Mouse (Mus musculus) heart, adult 2 months (tissue): ENCODE data around the gene Rasgef1b. TPM values are rescaled to one million over a fixed set of nuclear protein-coding genes. Genes with fewer than 3 reads are reported as not detected.

Source experiments
- DNase-seq, 2 experiments: peaks; one replicate each; pipeline ENCODE4 v3.0.0; 2021
- H3K27ac ChIP-seq: fragments of 200-600 bp; 2 replicates; pipeline ENCODE4 v1.8.1; 2022
- H3K27me3 ChIP-seq: fragments of 200-500 bp; 2 replicates; pipeline ENCODE4 v1.6.1; 2012; ENCODE audit warnings: mild to moderate bottlenecking, low read length, inconsistent platforms, mixed read lengths; ENCODE audit not compliant: control insufficient read depth, insufficient read depth
- H3K36me3 ChIP-seq: fragments of 200-500 bp; 2 replicates; pipeline ENCODE4 v1.6.1; 2012; ENCODE audit warnings: low read length, inconsistent platforms; ENCODE audit not compliant: control insufficient read depth, insufficient read depth
- H3K4me1 ChIP-seq: fragments of 200-500 bp; 2 replicates; pipeline ENCODE4 v1.6.1; 2011; ENCODE audit warnings: low read length; ENCODE audit not compliant: control insufficient read depth, insufficient read depth
- H3K4me3 ChIP-seq: fragments of 200-600 bp; 2 replicates; pipeline ENCODE4 v1.8.1; 2022
- H3K79me2 ChIP-seq: fragments of 200-500 bp; replicated peaks from 2 replicates; pipeline ENCODE4 v1.6.1; 2012; ENCODE audit warnings: mild to moderate bottlenecking, inconsistent platforms, low read length, moderate library complexity, mixed read lengths; ENCODE audit not compliant: control insufficient read depth, insufficient read depth
- H3K9ac ChIP-seq: fragments of 200-500 bp; 2 replicates; pipeline ENCODE4 v1.6.1; 2012; ENCODE audit warnings: low read depth, mild to moderate bottlenecking, control low read depth, inconsistent platforms, low read length, mixed read lengths
- CTCF ChIP-seq: fragments of 200-600 bp; IDR thresholded peaks from 2 replicates; pipeline ENCODE4 v1.8.1; 2022; ENCODE audit warnings: antibody characterized with exemption, mild to moderate bottlenecking, moderate library complexity
- EP300 ChIP-seq: fragments of 200-500 bp; IDR thresholded peaks from 2 replicates; pipeline ENCODE4 v1.6.1; 2011; ENCODE audit warnings: low read depth, low read length, control low read depth; ENCODE audit not compliant: insufficient read depth
- POLR2A ChIP-seq: fragments of 200-500 bp; IDR thresholded peaks from 2 replicates; pipeline ENCODE4 v1.6.1; 2011; ENCODE audit warnings: mild to moderate bottlenecking, low read depth, low read length, control low read depth; ENCODE audit not compliant: insufficient read depth
- WGBS: fragments of 180-500 bp; shearing (Covaris S2); methylation state at CpG from one replicate; pipeline ENCODE4 v1.1.7; 2018; 5-methylcytosine and 5-hydroxymethylcytosine counted together
- intact Hi-C: fragments of 180-260 bp; cut with DNase I; formaldehyde crosslinking; loops from one replicate; pipeline ENCODE4 v1.15.1; 2025
- polyA plus RNA-seq: library from polyadenylated mRNA; depleted of rRNA; stranded (reverse); fragments of >200 nt; gene quantifications from 2 replicates; pipeline ENCODE4 v1.2.3, GENCODE M21; 2012
- total RNA-seq, 2 experiments: library from RNA; stranded (reverse); gene quantifications; 2 replicates each; pipeline ENCODE4 v1.2.3; 2021

Rasgef1b gene
- total and polyA plus RNA-seq, 3 experiments = 4.3 to 17.7 (median 9.3) TPM

DNA sequence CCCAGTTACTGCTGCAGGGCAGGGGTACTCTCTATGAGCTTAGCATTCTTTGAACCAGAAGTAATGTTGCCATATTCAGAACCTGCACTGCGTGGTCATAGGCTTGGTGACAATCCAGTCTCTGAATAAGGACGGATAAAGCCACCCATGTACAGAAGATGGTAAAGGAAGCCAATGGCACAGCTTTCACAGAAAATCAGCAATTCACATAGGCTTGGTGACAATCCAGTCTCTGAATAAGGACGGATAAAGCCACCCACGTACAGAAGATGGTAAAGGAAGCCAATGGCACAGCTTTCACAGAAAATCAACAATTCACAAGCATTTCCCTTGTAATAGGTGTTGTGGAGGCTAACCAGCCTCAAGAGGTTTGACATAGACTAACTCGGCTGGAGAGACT is 245.7 kb downstream of the Rasgef1b start:
- Histone ChIP-seq H3K36me3 (no peaks in the 10 kb centered on the region), H3K9ac (no peak overlapping the region), H3K27ac (no peak overlapping the region), H3K27me3 (no peaks in the 10 kb centered on the region), H3K4me3 (no peak overlapping the region), H3K79me2 (no peaks in the 10 kb centered on the region), H3K4me1 (peaks cover 6% of the 10 kb centered on the region)
- TF ChIP-seq EP300 (no peak), POLR2A (no peak), CTCF (no peak)
- intact Hi-C loops = no loop called here
- 83% methylated on average over 5 of the region's 5 CpGs for WGBS
- DNase-seq = no peak

DNA sequence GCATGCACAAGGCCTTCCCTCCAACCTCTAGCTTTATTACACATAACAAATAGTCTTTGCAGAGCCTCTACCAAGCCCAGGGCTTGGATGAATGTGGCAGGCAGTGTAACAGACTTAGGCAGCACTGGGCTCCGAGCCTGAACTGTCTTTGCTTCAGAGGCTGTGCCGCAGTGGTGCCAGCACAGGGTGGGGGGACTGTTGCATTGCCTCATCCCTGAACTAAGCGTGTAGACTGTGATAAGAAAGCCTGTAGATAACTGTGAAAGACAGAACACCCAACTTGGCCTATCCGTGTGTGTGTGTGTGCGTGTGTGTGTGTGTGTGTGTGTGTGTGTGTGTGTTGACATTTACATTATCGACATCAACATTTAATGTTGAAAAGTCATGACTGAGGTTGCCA is 246.3 kb downstream of the Rasgef1b start:
- TF ChIP-seq POLR2A (no peak), EP300 (no peak), CTCF (no peak)
- WGBS = 82% methylated on average over 6 of the region's 6 CpGs

DNA sequence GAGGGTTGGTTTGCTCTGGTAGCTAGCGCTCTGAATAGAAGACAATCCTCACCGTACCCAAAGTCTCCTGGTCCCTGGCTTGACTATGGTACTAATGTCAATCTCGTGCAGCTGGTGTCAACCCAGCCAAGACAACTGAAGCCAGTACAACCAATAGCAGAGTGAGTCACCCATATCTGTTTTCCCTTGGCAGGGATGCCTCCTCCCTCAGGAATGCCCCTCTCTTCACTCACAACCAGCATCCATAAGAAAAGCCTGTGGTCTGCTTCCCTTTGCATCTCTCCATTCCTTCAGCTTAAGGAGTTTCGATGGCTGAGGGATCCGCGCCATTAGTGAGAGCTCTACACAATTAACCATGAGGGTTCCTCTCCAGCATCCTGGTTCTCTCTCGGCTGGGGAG is 246.8 kb downstream of the Rasgef1b start:
- H3K36me3 ChIP-seq = no peaks in the 10 kb centered on the region
- intact Hi-C loops = no loop called here
- no peaks in the 10 kb centered on the region for H3K27me3 ChIP-seq
- TF ChIP-seq POLR2A (no peak), CTCF (no peak), EP300 (no peak)
- no peak overlapping the region for H3K4me3 ChIP-seq
- no peaks in the 10 kb centered on the region for H3K79me2 ChIP-seq
- DNase-seq = no peak
- no peak overlapping the region for H3K9ac ChIP-seq
- H3K4me1 ChIP-seq = peaks cover 10% of the 10 kb centered on the region
- H3K27ac ChIP-seq = no peak overlapping the region
- WGBS = 84% methylated on average over 7 of the region's 7 CpGs

More for the DNA sequence above, 246.3 kb downstream of the Rasgef1b start:
- intact Hi-C loops = no loop called here
- Histone ChIP-seq H3K36me3 (no peaks in the 10 kb centered on the region), H3K9ac (no peak overlapping the region), H3K79me2 (no peaks in the 10 kb centered on the region), H3K27ac (no peak overlapping the region), H3K4me3 (no peak overlapping the region), H3K4me1 (peaks cover 6% of the 10 kb centered on the region), H3K27me3 (no peaks in the 10 kb centered on the region)
- DNase-seq = no peak

DNA sequence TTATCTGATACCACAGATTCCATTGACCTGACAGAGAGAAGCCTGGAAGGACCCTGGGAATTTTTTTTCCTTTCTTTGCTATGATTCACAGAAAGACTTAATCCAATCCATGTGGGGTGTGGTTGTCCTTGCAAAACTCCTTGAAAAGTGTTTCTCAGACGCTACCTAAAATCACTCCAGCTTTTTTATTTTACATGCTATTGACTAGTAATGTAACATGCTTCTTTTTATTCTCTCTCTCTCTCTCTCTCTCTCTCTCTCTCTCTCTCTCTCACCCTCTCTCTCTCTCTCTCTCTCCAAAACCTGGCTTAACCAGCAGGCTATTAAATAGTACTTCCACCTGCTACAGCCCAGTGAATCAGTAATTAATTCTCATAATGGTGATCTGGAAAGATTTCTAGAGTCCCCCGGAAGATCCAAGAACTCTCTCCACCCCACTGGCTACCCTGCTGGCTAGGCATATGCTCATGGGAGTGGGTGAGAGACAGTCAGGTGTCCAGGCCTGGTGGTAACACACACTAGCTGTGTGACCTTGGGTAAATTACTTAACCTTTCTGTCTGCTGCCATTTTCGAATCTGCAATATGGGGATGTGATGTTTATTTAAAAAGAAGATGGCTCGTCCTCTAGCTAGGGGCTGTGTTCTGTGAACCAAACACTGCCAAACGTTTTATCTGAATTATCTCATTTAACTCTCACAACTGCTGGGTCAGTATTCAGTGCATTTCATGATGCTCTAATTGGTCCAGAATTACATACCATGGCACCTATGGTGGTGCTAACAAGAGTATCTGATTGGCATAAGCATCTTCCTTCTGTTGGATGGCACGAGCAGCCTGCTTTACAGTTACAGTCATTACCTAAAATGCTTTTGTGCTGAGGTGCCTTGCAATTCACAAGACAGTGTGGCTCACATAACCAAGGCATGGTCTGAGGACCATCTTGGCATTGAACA is 248.5 kb downstream of the Rasgef1b start:
- intact Hi-C loops = no loop called here
- DNase-seq = no peak
- H3K4me1 ChIP-seq = peaks cover 13% of the 10 kb centered on the region
- no peaks in the 10 kb centered on the region for H3K27me3 ChIP-seq
- H3K36me3 ChIP-seq = no peaks in the 10 kb centered on the region; the same call in 1 of the 2 replicates
- 86% methylated on average over 6 of the region's 6 CpGs for WGBS
- TF ChIP-seq CTCF (no peak), POLR2A (no peak), EP300 (no peak)
- peak overlapping the region; percentile 36 for H3K27ac ChIP-seq
- H3K9ac ChIP-seq = no peak overlapping the region
- H3K4me3 ChIP-seq = no peak overlapping the region
- H3K79me2 ChIP-seq = no peaks in the 10 kb centered on the region

DNA sequence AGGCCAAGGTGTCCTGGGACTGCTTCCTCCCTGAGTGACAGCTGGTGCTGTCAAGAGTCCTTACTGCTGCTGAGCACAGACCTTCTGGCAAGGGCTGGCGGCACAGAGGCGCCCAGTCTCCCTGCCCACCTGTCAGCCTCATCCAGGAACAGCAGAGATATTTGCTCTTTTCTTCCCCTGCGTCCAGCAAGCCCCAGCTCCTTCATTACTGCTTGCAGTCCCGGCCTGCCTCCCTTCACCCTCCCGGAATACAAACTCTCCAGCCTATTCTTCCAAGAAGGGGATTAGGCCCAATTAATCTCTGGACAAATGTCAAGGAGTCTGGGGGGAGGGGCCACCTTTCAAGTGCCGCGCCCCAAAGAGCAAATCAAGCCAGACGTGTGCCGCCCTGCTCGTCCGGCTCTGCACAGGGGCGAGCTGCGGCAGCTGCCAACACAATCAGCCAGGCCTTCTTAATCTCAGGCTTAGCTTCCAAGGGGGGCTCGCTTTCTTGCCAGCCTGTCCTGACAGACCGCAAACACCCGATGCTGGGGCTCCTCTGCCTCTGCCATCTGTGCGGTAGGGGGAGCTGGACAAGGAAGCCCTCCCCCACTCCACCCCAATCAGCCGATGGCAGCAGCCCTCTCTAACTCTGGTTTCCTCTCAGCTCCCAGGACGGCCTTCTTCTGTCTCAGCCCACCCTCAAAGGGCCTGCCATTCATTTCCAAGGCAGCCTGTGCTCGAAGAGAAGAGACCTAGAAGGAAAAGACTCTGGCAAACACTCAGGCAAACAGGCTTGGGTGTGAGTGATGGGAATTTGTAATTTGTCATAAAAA is 249.4 kb downstream of the Rasgef1b start:
- H3K27ac ChIP-seq = peak overlapping the region; percentile 36
- TF ChIP-seq CTCF (peak; percentile 25), EP300 (no peak), POLR2A (no peak)
- DNase-seq = peak; percentile 52 to 53
- WGBS = 8% methylated on average over 20 of the region's 20 CpGs
- intact Hi-C loops = no loop called here
- H3K9ac ChIP-seq = peak overlapping the region; percentile 73
- H3K27me3 ChIP-seq = no peaks in the 10 kb centered on the region
- H3K36me3 ChIP-seq = no peaks in the 10 kb centered on the region; the same call in 1 of the 2 replicates
- no peaks in the 10 kb centered on the region for H3K79me2 ChIP-seq
- H3K4me3 ChIP-seq = no peak overlapping the region
- peaks cover 13% of the 10 kb centered on the region for H3K4me1 ChIP-seq
